Mouse (Mus musculus): ENCODE measurements around the gene Nckap5. TPM values are rescaled to one million over a fixed set of nuclear protein-coding genes. Genes with fewer than 3 reads are reported as not detected.

Nckap5 gene
- total and polyA plus RNA-seq, 3 experiments: not detected

- Histone ChIP-seq H3K9ac (ENCODE audit: insufficient read depth, low read depth) (no peak overlapping the region), H3K4me2 (ENCODE audit: insufficient read depth, low read depth, poor library complexity, severe bottlenecking) (no peak overlapping the region), H3K36me3 (replicated peaks in 1 of 2; ENCODE audit: control insufficient read depth in 1 of 2, insufficient read depth in 1 of 2, low read length in 1 of 2) (no peaks in the 10 kb centered on the region), H3K9me3 (replicated peaks; ENCODE audit: low read length) (no peaks in the 10 kb centered on the region), H3K79me2 (replicated peaks; ENCODE audit: control insufficient read depth, extremely low read depth, insufficient read depth, poor library complexity, severe bottlenecking) (no peaks in the 10 kb centered on the region), H3K27me3 (replicated peaks) (peaks cover 68% of the 10 kb centered on the region), H3K4me1 (ENCODE audit: control insufficient read depth in 1 of 2, insufficient read depth in 2 of 2) (no peaks in the 10 kb centered on the region), H3K4me3 (replicated peaks in 1 of 3; ENCODE audit: low read depth in 2 of 3, low read length in 2 of 3, poor library complexity in 1 of 3) (no peak overlapping the region), H3K27ac (ENCODE audit: insufficient read depth, low read depth) (no peak overlapping the region)
- no peak for DNase-seq (ENCODE audit: extremely low read depth)
- in situ Hi-C loops (cut with MboI; ENCODE audit: low pct_ligation_motif_present, low pct_unique_long_range_greater_than_20kb, low sequenced_read_pairs): no loop called here
- TF ChIP-seq CHD1 (IDR thresholded peaks at IDR 0.05; ENCODE audit: low read depth, low read length): no peak
- dilution Hi-C loops (cut with MboI; ENCODE audit: extremely low pct_ligation_motif_present, extremely low pct_unique_long_range_greater_than_20kb, low sequenced_read_pairs): no loop called here
Observed at GRCm38 (mm10) chr1:126861816-126862215, 31.2 kb upstream of the Nckap5 start.

GRCm38 (mm10) chr1:126860537-126860936 is 29.9 kb upstream of the Nckap5 start:
- DNase-seq (ENCODE audit: extremely low read depth): no peak
- dilution Hi-C loops (cut with MboI; ENCODE audit: extremely low pct_ligation_motif_present, extremely low pct_unique_long_range_greater_than_20kb, low sequenced_read_pairs) (no loop called here), in situ Hi-C loops (cut with MboI; ENCODE audit: low pct_ligation_motif_present, low pct_unique_long_range_greater_than_20kb, low sequenced_read_pairs) (no loop called here)
- no peak for TF ChIP-seq ELF1 (IDR thresholded peaks at IDR 0.05; ENCODE audit: low read depth, low read length)
- no peak for TF ChIP-seq E2F4 (IDR thresholded peaks at IDR 0.05; ENCODE audit: insufficient replicate concordance, low read depth, low read length)
- no peak for TF ChIP-seq MEF2A (IDR thresholded peaks at IDR 0.05; ENCODE audit: borderline replicate concordance, low read depth, low read length)
- no peak for TF ChIP-seq JUN (IDR thresholded peaks at IDR 0.05; ENCODE audit: insufficient read depth, low read depth, low read length)
- H3K27me3 ChIP-seq (replicated peaks): peaks cover 62% of the 10 kb centered on the region
- no peak overlapping the region for H3K9ac ChIP-seq (ENCODE audit: insufficient read depth, low read depth)
- H3K79me2 ChIP-seq (replicated peaks; ENCODE audit: control insufficient read depth, extremely low read depth, insufficient read depth, poor library complexity, severe bottlenecking): no peaks in the 10 kb centered on the region
- H3K9me3 ChIP-seq (replicated peaks; ENCODE audit: low read length): no peaks in the 10 kb centered on the region
- H3K4me2 ChIP-seq (ENCODE audit: insufficient read depth, low read depth, poor library complexity, severe bottlenecking): no peak overlapping the region
- no peak overlapping the region for H3K4me3 ChIP-seq (replicated peaks in 1 of 3; ENCODE audit: low read depth in 2 of 3, low read length in 2 of 3, poor library complexity in 1 of 3)
- H3K36me3 ChIP-seq (replicated peaks in 1 of 2; ENCODE audit: control insufficient read depth in 1 of 2, insufficient read depth in 1 of 2, low read length in 1 of 2): no peaks in the 10 kb centered on the region
- H3K27ac ChIP-seq (ENCODE audit: insufficient read depth, low read depth): no peak overlapping the region
- no peaks in the 10 kb centered on the region for H3K4me1 ChIP-seq (ENCODE audit: control insufficient read depth in 1 of 2, insufficient read depth in 2 of 2)

GRCm38 (mm10) chr1:126849481-126849880 is 18.9 kb upstream of the Nckap5 start:
- TF ChIP-seq POLR2A (IDR thresholded peaks at IDR 0.05; ENCODE audit: low read depth, low read length): no peak
- no peak for TF ChIP-seq MAZ (IDR thresholded peaks at IDR 0.05; ENCODE audit: low read depth, low read length)
- no peak for TF ChIP-seq HCFC1 (IDR thresholded peaks at IDR 0.05; ENCODE audit: low read depth, low read length)
- no peak for TF ChIP-seq JUN (IDR thresholded peaks at IDR 0.05; ENCODE audit: insufficient read depth, low read depth, low read length)
- no peak for TF ChIP-seq GABPA (IDR thresholded peaks at IDR 0.05; ENCODE audit: insufficient replicate concordance, low read depth, low read length)
- no peak for TF ChIP-seq MAFK (IDR thresholded peaks at IDR 0.05; ENCODE audit: insufficient replicate concordance, low read length)
- TF ChIP-seq E2F4 (IDR thresholded peaks at IDR 0.05; ENCODE audit: insufficient replicate concordance, low read depth, low read length): no peak
- TF ChIP-seq ZKSCAN1 (IDR thresholded peaks at IDR 0.05; ENCODE audit: borderline replicate concordance, low read depth, low read length): no peak
- TF ChIP-seq USF1 (IDR thresholded peaks at IDR 0.05; ENCODE audit: low read depth, low read length): no peak
- TF ChIP-seq USF2 (conservative IDR thresholded peaks at IDR 0.05; ENCODE audit: low read depth, low read length): no peak
- Histone ChIP-seq H3K79me2 (replicated peaks; ENCODE audit: control insufficient read depth, extremely low read depth, insufficient read depth, poor library complexity, severe bottlenecking) (no peaks in the 10 kb centered on the region), H3K27me3 (replicated peaks) (peaks cover 43% of the 10 kb centered on the region), H3K9me3 (replicated peaks; ENCODE audit: low read length) (no peaks in the 10 kb centered on the region), H3K9ac (ENCODE audit: insufficient read depth, low read depth) (no peak overlapping the region), H3K36me3 (replicated peaks in 1 of 2; ENCODE audit: control insufficient read depth in 1 of 2, insufficient read depth in 1 of 2, low read length in 1 of 2) (no peaks in the 10 kb centered on the region), H3K4me3 (replicated peaks in 1 of 3; ENCODE audit: low read depth in 2 of 3, low read length in 2 of 3, poor library complexity in 1 of 3) (no peak overlapping the region), H3K27ac (ENCODE audit: insufficient read depth, low read depth) (no peak overlapping the region), H3K4me2 (ENCODE audit: insufficient read depth, low read depth, poor library complexity, severe bottlenecking) (no peak overlapping the region), H3K4me1 (ENCODE audit: control insufficient read depth in 1 of 2, insufficient read depth in 2 of 2) (no peaks in the 10 kb centered on the region)
- no peak for DNase-seq (ENCODE audit: extremely low read depth)
- in situ Hi-C loops (cut with MboI; ENCODE audit: low pct_ligation_motif_present, low pct_unique_long_range_greater_than_20kb, low sequenced_read_pairs): no loop called here
- dilution Hi-C loops (cut with MboI; ENCODE audit: extremely low pct_ligation_motif_present, extremely low pct_unique_long_range_greater_than_20kb, low sequenced_read_pairs): no loop called here
